Mouse (Mus musculus) c-Kit-positive CD71-negative TER-119-negative erythroid progenitor cells, embryonic 14.5 days (primary cell): ENCODE measurements at regions not wholly inside any gene's neighbourhood (a gene's known extent, or its start where the extent isn't known, plus 50 kb on each side); places are given as distances from the start of the nearest gene placed in this dataset.

ENCODE experiments used
- DNase-seq: peaks from one replicate; pipeline ENCODE4 v3.0.0-alpha.2; 2013; ENCODE audit warnings: low read depth

- no peak for DNase-seq
Observed at GRCm38 (mm10) chr4:98200701-98201100, 182.4 kb downstream of the Tm2d1 start.

- no peak for DNase-seq
Observed at GRCm38 (mm10) chr4:98190318-98190717, 192.8 kb downstream of the Tm2d1 start.

GRCm38 (mm10) chr4:98189894-98190293 is 193.2 kb downstream of the Tm2d1 start:
- peak; percentile 16 for DNase-seq

GRCm38 (mm10) chr4:98188944-98189343 is 194.2 kb downstream of the Tm2d1 start:
- no peak for DNase-seq

GRCm38 (mm10) chr4:98187038-98187437 is 196.1 kb downstream of the Tm2d1 start:
- no peak for DNase-seq

GRCm38 (mm10) chr4:98182053-98182355 is 201.1 kb downstream of the Tm2d1 start:
- DNase-seq: no peak

GRCm38 (mm10) chr4:98181185-98182052 is 201.7 kb downstream of the Tm2d1 start:
- no peak for DNase-seq

GRCm38 (mm10) chr4:98180336-98180735 is 202.8 kb downstream of the Tm2d1 start:
- no peak for DNase-seq
